Mouse (Mus musculus) bone marrow, adult 2 months (tissue): Measurements from ENCODE around the gene Dnajb2. TPM values are rescaled to one million over a fixed set of nuclear protein-coding genes. Genes with fewer than 3 reads are reported as not detected.
"Not testable (repeated sequence)": the region's sequence is repeated elsewhere in the genome, so short reads cannot be mapped to it uniquely, and the experiment has no call there.

ENCODE experiments used
- H3K27ac ChIP-seq: fragments of 200-500 bp; 2 replicates; pipeline ENCODE4 v1.5.1; 2012; ENCODE audit warnings: low read depth, mild to moderate bottlenecking, control low read depth, inconsistent platforms, low read length; ENCODE audit not compliant: control insufficient read depth, poor library complexity, insufficient read depth
- H3K4me1 ChIP-seq: fragments of 200-500 bp; 2 replicates; pipeline ENCODE4 v1.6.1; 2011; ENCODE audit warnings: low read length; ENCODE audit not compliant: control insufficient read depth, insufficient read depth
- H3K4me3 ChIP-seq: fragments of 200-500 bp; replicated peaks from 2 replicates; pipeline ENCODE3; 2011; ENCODE audit warnings: mild to moderate bottlenecking, low read depth, low read length, control low read depth; ENCODE audit not compliant: control insufficient read depth
- CTCF ChIP-seq: fragments of 200-500 bp; IDR thresholded peaks from 2 replicates; pipeline ENCODE4 v1.5.1; 2011; ENCODE audit warnings: low read length, control low read depth; ENCODE audit not compliant: control insufficient read depth, insufficient read depth
- POLR2A ChIP-seq: fragments of 200-500 bp; IDR thresholded peaks from 2 replicates; pipeline ENCODE4 v1.6.1; 2011; ENCODE audit warnings: low read depth, mild to moderate bottlenecking, control low read depth, low read length, borderline replicate concordance; ENCODE audit not compliant: control insufficient read depth
- WGBS: fragments of 180-500 bp; shearing (Covaris S2); methylation state at CpG from one replicate; pipeline ENCODE4 v1.1.7; 2018; 5-methylcytosine and 5-hydroxymethylcytosine counted together
- polyA plus RNA-seq: library from polyadenylated mRNA; stranded (reverse); fragments of >200 nt; gene quantifications from 2 replicates; pipeline ENCODE4 v1.2.4, GENCODE M21; 2011; ENCODE audit warnings: low replicate concordance; ENCODE audit not compliant: missing spikeins, insufficient read depth, insufficient read length

Dnajb2 gene
- polyA plus RNA-seq, 1 experiment = 119 TPM

DNA sequence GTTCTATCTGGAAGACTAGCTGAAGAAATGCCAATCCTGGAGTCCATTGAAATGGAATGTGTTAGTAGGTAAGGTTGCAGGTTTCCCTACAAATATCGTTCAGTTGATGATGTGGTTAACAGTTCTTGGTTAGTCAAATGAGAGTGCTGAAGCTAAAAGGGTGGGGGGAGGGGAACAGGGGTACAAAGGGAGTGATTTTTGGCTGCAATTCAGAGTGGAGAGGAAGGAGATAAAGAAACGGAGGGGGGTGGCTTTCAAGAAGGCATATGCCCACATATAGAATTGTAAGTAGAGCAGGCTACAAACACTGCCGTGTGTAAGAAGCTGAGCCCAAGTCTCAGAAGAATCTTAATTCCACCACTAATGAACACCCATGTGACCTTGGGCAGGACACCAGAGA, 10.7 kb upstream of the Dnajb2 start:
- 12% methylated on average over 3 of the region's 3 CpGs for WGBS
- no peak for TF ChIP-seq CTCF
- no peak for TF ChIP-seq POLR2A

DNA sequence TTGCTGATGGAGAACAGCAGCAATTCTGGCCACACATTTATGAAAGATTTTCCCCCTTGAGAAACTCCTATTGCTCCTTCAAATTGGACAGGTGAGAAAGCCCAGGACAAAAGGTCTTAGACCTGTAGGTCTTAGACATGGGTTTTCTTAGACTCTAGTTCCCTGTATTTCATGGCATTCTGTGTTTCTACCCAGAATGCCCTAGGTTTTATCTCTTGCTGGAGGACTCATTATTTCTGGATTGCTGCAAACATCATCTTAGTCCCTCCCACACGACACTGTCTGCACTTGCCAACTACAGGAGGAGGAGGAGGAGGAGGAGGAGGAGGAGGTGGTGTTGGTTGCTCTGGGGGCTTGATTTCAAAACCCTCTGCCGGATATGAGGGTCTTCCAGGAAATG, 10.1 kb upstream of the Dnajb2 start:
- H3K4me3 ChIP-seq = no peak overlapping the region
- H3K27ac ChIP-seq = no peak overlapping the region
- 42% methylated on average over 2 of the region's 2 CpGs for WGBS
- TF ChIP-seq CTCF (no peak), POLR2A (no peak)
- H3K4me1 ChIP-seq = peaks cover 3% of the 10 kb centered on the region

More for the DNA sequence above, 10.7 kb upstream of the Dnajb2 start:
- H3K4me3 ChIP-seq = no peak overlapping the region
- H3K4me1 ChIP-seq = peaks cover 3% of the 10 kb centered on the region
- no peak overlapping the region for H3K27ac ChIP-seq

DNA sequence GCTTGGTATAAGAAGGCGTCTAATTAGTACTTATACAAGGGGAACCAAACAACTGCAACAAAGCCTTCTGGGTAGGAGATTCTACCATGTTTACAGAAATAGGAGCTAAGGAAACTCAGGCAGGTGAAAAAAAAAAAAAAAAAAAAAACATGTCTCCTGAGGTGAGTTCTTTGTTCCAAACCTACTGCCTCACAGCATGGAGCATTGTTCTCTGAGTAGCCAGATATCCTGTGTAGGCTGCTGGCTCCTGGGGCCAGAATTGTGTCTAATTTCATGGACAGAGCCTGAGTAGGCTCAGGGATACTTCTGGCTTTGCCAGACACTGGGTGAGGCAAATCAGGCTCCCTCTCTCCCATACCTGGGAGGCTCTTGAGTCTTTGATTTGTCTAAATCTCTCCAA, 8.6 kb upstream of the Dnajb2 start:
- Histone ChIP-seq H3K4me1 (peaks cover 3% of the 10 kb centered on the region), H3K4me3 (no peak overlapping the region), H3K27ac (no peak overlapping the region)
- WGBS = 88% methylated on average over 1 of the region's 1 CpGs
- TF ChIP-seq POLR2A = no peak
- TF ChIP-seq CTCF = no peak

DNA sequence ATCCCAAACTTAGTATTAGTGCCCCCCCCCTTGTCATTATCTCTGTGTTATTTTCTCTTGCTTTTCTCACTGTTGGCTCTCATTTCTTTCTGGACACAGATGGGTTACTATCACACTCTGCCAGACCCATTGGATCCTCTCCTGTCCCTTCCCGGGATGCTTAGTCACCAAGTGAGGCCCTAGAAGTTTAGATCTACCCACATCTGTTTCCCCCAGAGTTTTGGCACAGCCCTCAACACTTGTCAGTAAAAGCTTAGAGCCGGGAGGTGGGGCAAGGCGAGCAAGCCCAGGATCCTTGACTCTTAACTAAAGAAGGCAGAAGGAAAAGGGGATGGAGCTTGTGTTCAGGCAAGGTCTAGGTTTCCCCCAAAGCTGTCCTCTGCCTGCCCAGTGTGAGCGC, 7.0 kb upstream of the Dnajb2 start:
- Histone ChIP-seq H3K4me3 (no peak overlapping the region), H3K4me1 (peaks cover 3% of the 10 kb centered on the region), H3K27ac (peak overlapping the region; percentile 28; the same call in 1 of the 2 replicates)
- 32% methylated on average over 4 of the region's 4 CpGs for WGBS
- TF ChIP-seq CTCF (no peak), POLR2A (no peak)

DNA sequence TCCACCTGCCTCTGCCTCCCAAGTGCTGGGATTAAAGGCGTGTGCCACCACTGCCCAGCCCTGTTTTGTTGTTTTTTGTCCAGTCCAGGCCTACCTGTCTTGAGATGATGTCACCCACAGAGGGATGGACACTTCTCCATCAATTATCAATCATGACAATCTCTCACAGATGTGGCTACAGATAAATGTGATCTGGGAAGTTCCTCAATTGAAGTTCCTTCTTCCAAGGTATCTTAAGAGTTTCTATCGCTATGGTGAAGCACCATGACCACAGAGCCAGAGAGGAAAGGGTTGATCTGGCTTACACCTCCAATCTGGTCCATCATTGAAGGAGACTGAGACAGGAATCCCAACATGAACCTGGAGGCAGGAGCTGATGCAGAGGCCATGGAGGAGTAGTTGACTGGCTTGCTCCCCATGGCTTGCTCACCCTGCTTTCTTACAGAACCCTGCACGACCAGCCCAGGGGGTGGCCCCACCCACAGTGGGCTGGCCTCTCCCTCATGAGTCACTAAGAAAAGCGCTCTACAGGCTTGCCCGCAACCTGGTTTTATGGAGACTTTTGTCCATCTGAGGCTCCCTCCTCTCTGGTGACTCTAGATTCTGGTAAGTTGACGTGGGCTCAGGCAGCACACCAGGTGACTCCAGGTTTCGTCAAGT, 5.7 kb upstream of the Dnajb2 start:
- peaks cover 4% of the 10 kb centered on the region for H3K4me1 ChIP-seq

DNA sequence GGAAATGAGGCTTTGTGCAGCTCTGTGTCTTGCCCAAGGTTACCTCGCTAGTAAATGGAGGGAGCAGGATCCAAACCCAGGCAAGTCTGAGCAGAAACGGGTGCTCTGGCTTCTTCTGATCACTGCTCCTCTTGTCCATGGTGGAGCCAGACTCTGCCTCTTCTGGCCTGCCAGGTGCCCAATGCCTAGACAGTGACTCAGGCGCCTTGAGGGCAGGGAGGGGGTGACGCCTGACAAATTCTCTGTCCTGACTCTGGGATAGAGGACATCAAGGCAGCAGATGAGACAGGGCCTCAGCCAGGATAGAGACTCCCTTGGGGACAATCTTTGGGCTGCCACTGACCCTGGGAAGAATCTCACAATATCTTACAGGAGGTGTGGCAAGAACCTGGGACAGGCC, 5.0 kb upstream of the Dnajb2 start:
- no peak for TF ChIP-seq POLR2A
- TF ChIP-seq CTCF = no peak
- Histone ChIP-seq H3K4me3 (no peak overlapping the region), H3K27ac (no peak overlapping the region), H3K4me1 (peaks cover 4% of the 10 kb centered on the region)
- WGBS = 79% methylated on average over 4 of the region's 4 CpGs

More for the DNA sequence above, 5.7 kb upstream of the Dnajb2 start:
- TF ChIP-seq CTCF = no peak
- no peak for TF ChIP-seq POLR2A
- H3K27ac ChIP-seq = no peak overlapping the region
- 55% methylated on average over 7 of the region's 7 CpGs for WGBS
- no peak overlapping the region for H3K4me3 ChIP-seq

DNA sequence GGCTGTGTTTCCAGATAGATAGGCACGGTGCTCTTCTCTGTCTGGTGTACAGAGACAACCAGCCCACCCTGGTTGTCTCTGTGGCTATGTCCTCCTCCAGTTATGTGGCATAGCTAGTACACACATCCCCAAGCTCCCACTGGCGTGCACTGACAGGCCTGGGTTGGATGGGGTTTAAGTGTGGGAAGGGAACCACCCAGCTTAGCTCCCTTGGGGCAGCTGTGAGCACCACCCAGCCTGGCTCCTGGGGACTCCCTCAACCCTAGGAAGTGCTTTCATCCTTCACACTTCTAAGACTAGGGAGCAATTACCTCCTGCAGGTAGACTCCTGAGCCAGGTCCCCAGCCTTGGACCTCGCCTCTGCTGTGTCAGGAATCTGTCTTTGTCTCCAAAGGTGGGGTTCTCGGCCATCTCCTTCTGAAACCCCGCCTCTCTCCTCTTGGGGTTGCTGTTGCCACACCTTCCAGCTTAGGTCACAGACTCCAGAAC, 4.5 kb upstream of the Dnajb2 start, which contains the start of gene A630095N17Rik:
Gene A630095N17Rik (minus strand): TSS at position 439 of the 489 bp plus-strand sequence.
- WGBS = 73% methylated on average over 5 of the region's 5 CpGs

DNA sequence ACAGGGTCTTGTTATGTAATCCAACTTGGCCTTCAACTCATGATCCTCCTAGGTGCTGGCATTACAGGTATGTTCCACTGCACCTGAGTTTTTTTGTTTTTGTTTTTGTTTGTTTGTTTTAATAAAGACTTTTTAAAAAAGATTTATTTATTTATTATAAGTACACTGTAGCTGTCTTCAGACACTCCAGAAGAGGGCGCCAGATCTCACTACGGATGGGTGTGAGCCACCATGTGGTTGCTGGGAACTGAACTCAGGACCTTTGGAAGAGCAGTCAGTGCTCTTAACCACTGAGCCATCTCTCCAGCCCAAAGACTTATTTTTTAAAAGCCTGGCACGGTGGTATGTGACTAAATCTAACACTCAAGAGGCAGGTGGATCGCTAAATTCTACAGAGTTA, 3.7 kb upstream of the Dnajb2 start:
- H3K27ac ChIP-seq, H3K4me1 ChIP-seq, H3K4me3 ChIP-seq: not testable (repeated sequence)
- WGBS = 79% methylated on average over 4 of the region's 4 CpGs

More for the DNA sequence above, 4.5 kb upstream of the Dnajb2 start, which contains the start of gene A630095N17Rik:
- H3K4me1 ChIP-seq = peaks cover 4% of the 10 kb centered on the region
- no peak within 1 kb of the TSS for H3K27ac ChIP-seq
- TF ChIP-seq POLR2A (no peak), CTCF (no peak)
- H3K4me3 ChIP-seq = no peak within 1 kb of the TSS

DNA sequence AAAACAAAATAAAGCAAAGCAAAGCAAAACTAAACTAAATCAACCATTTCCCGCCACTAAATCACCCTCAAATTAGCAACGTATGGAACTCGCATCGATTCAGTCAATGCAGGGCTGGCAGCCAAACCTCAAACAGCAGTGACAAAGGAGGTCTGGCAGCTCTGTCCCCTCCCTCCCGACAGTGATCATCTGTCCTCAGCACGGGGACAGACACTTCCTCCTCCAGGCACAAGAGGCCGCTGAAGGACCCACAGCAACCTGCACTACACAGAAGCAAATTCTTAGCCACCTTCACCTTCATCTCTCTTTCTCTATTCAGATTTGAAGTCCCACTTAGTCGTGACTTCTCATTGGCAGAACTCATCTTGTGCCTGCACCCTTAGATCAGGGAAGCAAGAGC, 1.6 kb upstream of the Dnajb2 start:
- Histone ChIP-seq H3K27ac (no peak overlapping the region), H3K4me1 (peaks cover 1% of the 10 kb centered on the region), H3K4me3 (no peak overlapping the region)
- TF ChIP-seq CTCF = peak; percentile 84
- no peak for TF ChIP-seq POLR2A
- WGBS = under 1% methylated on average over 8 of the region's 8 CpGs
